Mouse (Mus musculus) thymus, adult 2 months (tissue): ENCODE data around the gene Col25a1.

Experiments used
- CTCF ChIP-seq: fragments of 200-500 bp; IDR thresholded peaks from 2 replicates; pipeline ENCODE4 v1.5.1; 2012; ENCODE audit warnings: mild to moderate bottlenecking, control low read depth, low read length, moderate library complexity, borderline replicate concordance; ENCODE audit not compliant: control insufficient read depth, poor library complexity, insufficient read depth; ENCODE audit errors: extremely low read depth
- POLR2A ChIP-seq: fragments of 200-500 bp; IDR thresholded peaks from 2 replicates; pipeline ENCODE4 v1.6.1; 2012; ENCODE audit warnings: mild to moderate bottlenecking, low read length, control low read depth, moderate library complexity; ENCODE audit not compliant: control insufficient read depth, poor library complexity, insufficient read depth; ENCODE audit errors: extremely low read depth

DNA sequence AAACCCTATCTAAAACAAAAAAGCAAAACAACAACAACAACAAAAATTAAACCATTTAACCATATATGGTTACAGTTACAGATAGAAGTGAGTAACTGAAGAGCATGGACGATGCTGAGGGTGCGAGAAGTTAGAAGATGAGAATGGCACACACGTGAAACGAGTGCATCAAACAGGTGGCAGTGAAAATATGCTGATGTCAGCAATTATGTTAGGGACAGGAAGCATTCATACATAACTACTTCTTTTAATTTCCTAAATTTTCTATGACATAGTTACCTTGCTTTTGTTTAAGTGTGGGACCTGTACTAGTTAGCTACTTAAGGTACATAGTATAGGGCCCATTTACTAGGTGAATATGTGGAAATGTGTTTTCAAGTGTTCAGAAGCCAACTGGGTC is 237.1 kb downstream of the Col25a1 start:
- no peak for TF ChIP-seq CTCF
- TF ChIP-seq POLR2A: no peak
